Mouse (Mus musculus) stomach, postnatal 0 days (tissue): Measurements from ENCODE around the gene Nradd. TPM values are rescaled to one million over a fixed set of nuclear protein-coding genes. Genes with fewer than 3 reads are reported as not detected.

Experiments
- ATAC-seq: fragments of 200-750 bp; cut with Nextera tagmentation; 2 replicates; pipeline ENCODE4 v1.8.0; 2017; ENCODE audit not compliant: low FRiP score, low TSS enrichment
- DNase-seq: peaks from one replicate; pipeline ENCODE4 v3.0.0-alpha.2; 2016; ENCODE audit warnings: low spot score
- H3K27ac ChIP-seq: fragments of 300-500 bp; sonication (generic); replicated peaks from 2 replicates; pipeline ENCODE4 v1.5.1; 2014; ENCODE audit warnings: mild to moderate bottlenecking, control low read depth
- H3K27me3 ChIP-seq: fragments of 300-500 bp; sonication (generic); 2 replicates; pipeline ENCODE4 v1.6.1; 2014; ENCODE audit warnings: low read length; ENCODE audit not compliant: control insufficient read depth, insufficient read depth
- H3K36me3 ChIP-seq: fragments of 300-500 bp; sonication (generic); 2 replicates; pipeline ENCODE4 v1.6.1; 2014; ENCODE audit warnings: low read length, mixed read lengths; ENCODE audit not compliant: control insufficient read depth, insufficient read depth
- H3K4me1 ChIP-seq: fragments of 300-500 bp; sonication (generic); replicated peaks from 2 replicates; pipeline ENCODE4 v1.6.1; 2014; ENCODE audit warnings: antibody characterized with exemption; ENCODE audit not compliant: control insufficient read depth, insufficient read depth
- H3K4me2 ChIP-seq: fragments of 300-500 bp; sonication (generic); replicated peaks from 2 replicates; pipeline ENCODE4 v1.6.1; 2014; ENCODE audit warnings: low read depth, mild to moderate bottlenecking, control low read depth, moderate library complexity
- H3K4me3 ChIP-seq: fragments of 300-500 bp; sonication (generic); 2 replicates; pipeline ENCODE4 v1.5.1; 2014; ENCODE audit warnings: low read depth, low read length, control low read depth
- H3K9ac ChIP-seq: fragments of 300-500 bp; sonication (generic); 2 replicates; pipeline ENCODE4 v1.6.1; 2014; ENCODE audit warnings: mild to moderate bottlenecking, low read length, control low read depth, mixed read lengths
- H3K9me3 ChIP-seq: fragments of 300-500 bp; sonication (generic); 2 replicates; pipeline ENCODE4 v1.6.1; 2016; ENCODE audit warnings: low read length; ENCODE audit not compliant: control insufficient read depth
- CTCF ChIP-seq: IDR thresholded peaks from 2 replicates; pipeline ENCODE4 v1.5.1; 2016; ENCODE audit warnings: antibody characterized with exemption, low read depth, mild to moderate bottlenecking, moderate library complexity
- EP300 ChIP-seq: optimal IDR thresholded peaks from 2 replicates; pipeline ENCODE3; 2016; ENCODE audit warnings: antibody characterized with exemption
- WGBS: fragments of 180-500 bp; shearing (Covaris S2); extraction: QIAGEN DNeasy Blood & Tissue Kit; methylation state at CpG from one replicate; pipeline ENCODE4 v1.1.7; 2014; 5-methylcytosine and 5-hydroxymethylcytosine counted together
- polyA plus RNA-seq: library from polyadenylated mRNA; unstranded; fragments of >200 nt; fragmentation: Nextera tagmentation; extraction: Ambion mirVana; gene quantifications from 2 replicates; pipeline ENCODE4 v1.2.1, GENCODE M21; 2015

Nradd gene
- polyA plus RNA-seq, 1 experiment from 2014 or later = 15.9 TPM

GRCm38 (mm10) chr9:110653655-110654461, 29.6 kb upstream of the Nradd start, which contains the start of gene Nbeal2:
Gene Nbeal2 (minus strand): TSS chr9:110654161.
- H3K36me3 ChIP-seq = no peaks in the 10 kb centered on the region
- H3K4me3 ChIP-seq = peak within 1 kb of the TSS; percentile 65
- under 1% methylated on average over 52 of the region's 75 CpGs for WGBS
- no peaks in the 10 kb centered on the region for H3K9me3 ChIP-seq
- H3K4me1 ChIP-seq = peaks cover 8% of the 10 kb centered on the region
- peak within 1 kb of the TSS; percentile 99 for H3K4me2 ChIP-seq
- TF ChIP-seq CTCF = peak; percentile 20; the same call in 1 of the 2 replicates
- no peak for TF ChIP-seq EP300
- peak within 1 kb of the TSS; percentile 77 for H3K9ac ChIP-seq
- H3K27ac ChIP-seq = peak within 1 kb of the TSS; percentile 90
- ATAC-seq (peak; percentile 89), DNase-seq (peak; percentile 97)
- no peaks in the 10 kb centered on the region for H3K27me3 ChIP-seq

DNA sequence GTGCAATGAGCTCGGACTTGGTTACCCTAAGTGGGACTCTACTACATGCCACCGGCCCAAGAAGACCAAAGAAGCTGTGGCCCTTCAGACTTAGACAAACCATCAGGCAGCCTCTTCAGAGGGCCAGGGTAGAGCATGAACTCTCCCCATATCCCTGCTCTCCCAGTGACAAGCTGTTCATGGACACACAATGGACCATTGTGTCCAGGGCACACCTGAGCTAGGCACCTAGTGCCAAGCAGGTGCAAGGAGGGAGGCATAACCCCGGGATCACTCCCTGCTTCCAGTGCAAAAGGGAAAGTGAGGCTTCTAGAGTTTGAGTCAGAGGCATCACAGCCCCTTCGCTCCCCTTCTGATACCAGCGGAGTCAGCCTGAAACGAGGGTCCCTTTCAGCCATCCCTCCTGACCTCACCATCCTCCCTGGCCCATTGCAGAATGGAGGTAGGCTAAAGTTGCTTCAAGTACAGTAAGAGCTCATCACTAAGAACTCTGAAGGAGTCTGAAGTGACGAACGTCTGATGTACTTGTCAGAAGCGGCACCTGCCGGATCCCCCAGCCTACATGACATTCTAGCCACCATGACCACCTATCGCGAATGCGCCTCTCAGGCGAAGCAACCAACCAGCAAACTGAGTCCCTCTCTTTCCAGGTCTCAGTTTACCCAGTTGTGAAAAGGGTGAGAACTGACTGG, 28.9 kb upstream of the Nradd start:
- peak overlapping the region; percentile 99 for H3K4me2 ChIP-seq
- DNase-seq (no peak), ATAC-seq (no peak)
- peak overlapping the region; percentile 90 for H3K27ac ChIP-seq
- H3K27me3 ChIP-seq = no peaks in the 10 kb centered on the region
- H3K36me3 ChIP-seq = no peaks in the 10 kb centered on the region
- peak overlapping the region; percentile 65 for H3K4me3 ChIP-seq
- peak overlapping the region; percentile 77 for H3K9ac ChIP-seq
- TF ChIP-seq EP300 (no peak), CTCF (no peak)
- peaks cover 8% of the 10 kb centered on the region for H3K4me1 ChIP-seq
- 18% methylated on average over 14 of the region's 14 CpGs for WGBS
- H3K9me3 ChIP-seq = no peaks in the 10 kb centered on the region

DNA sequence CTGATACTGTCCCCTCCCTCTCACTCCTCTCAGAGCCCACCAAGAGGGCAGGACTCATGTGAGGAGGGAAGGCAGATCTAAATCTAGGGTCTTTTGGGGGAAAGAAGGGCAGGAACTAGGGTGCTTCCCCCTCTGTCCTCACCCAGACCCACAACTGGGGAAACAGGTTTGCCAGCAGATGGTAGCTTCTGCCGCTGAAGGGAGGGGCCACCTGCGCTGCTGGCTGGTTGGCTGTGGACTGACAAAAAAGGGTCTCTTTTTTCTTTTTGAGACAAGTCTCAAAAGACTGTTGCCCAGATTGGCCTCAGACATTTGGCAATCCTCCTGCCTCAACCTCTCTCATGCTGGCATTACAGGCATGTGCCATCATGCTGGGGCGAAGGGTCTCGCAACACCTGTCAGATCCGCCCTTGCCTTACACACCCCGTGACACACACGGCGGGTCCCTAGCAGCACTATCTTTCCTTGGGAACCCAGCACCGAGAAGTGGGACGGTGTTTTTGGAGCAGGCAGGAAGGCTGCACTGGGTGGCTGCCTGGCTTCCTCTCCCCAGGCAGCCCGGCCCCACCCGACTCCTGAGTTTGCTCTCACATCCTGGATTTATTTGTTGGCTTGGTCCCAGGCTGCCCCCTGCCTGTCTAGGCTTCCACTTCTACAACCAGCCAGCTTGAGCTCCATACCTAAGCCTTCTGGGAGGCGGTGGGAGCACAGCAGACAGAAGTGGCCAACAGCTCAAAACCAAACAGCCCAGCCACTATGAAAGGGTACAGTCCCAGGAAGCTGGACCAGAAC, 27.9 kb upstream of the Nradd start:
- 21% methylated on average over 13 of the region's 13 CpGs for WGBS
- no peak for TF ChIP-seq EP300
- peak; percentile 53 for TF ChIP-seq CTCF
- Histone ChIP-seq H3K36me3 (no peaks in the 10 kb centered on the region), H3K4me1 (peaks cover 8% of the 10 kb centered on the region; the same call in 1 of the 2 replicates), H3K27ac (peak overlapping the region; percentile 90), H3K9ac (peak overlapping the region; percentile 77), H3K27me3 (no peaks in the 10 kb centered on the region), H3K9me3 (no peaks in the 10 kb centered on the region), H3K4me2 (peak overlapping the region; percentile 99), H3K4me3 (peak overlapping the region; percentile 65)
- ATAC-seq (no peak), DNase-seq (peak; percentile 79)

DNA sequence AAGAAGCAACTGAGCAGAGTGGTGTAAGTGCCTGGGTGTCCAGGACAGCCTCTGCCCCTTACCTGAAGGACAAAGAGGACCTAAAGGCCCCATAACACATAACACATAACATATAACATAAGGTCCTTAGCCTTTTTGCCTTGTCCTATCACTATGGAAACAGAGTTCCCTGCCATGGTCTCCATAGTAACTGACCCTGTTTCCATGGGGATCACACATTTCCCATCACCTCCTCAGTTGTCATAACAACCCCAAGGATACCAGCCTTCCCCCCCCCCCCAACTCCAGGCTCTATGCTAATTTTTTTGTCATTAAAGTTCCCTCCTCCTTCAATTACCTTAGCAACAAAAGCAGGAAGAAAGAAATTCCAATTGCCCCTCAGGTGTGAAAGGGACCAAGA, 25.5 kb upstream of the Nradd start:
- no peak overlapping the region for H3K4me3 ChIP-seq
- no peaks in the 10 kb centered on the region for H3K9me3 ChIP-seq
- H3K4me1 ChIP-seq = 0 out of 2 replicates have a peak, but pooled peaks cover 5% of the 10 kb centered on the region
- TF ChIP-seq EP300 = no peak
- TF ChIP-seq CTCF = no peak
- H3K27ac ChIP-seq = no peak overlapping the region
- no peaks in the 10 kb centered on the region for H3K36me3 ChIP-seq
- H3K9ac ChIP-seq = no peak overlapping the region
- ATAC-seq = no peak
- no peak overlapping the region for H3K4me2 ChIP-seq
- DNase-seq = no peak
- H3K27me3 ChIP-seq = no peaks in the 10 kb centered on the region

DNA sequence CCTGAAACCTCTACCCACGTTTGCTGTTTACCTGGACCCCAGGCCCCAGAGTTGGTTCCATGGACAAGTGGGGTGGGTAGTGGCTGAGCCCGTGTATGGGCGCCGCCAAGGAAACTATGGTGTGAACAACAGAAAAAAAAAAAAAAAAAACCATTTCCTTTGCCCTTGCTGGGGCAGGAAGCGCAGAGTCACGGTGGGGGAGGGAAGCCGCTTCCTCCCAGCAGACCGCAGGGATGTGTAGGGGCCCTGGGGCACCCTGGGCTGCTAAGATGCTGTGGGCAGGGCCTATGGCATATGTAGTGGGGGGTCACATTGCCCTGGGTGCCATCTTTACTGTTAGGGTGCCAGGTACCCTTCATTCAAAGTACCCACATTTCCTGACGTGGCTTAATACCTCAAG, 21.0 kb upstream of the Nradd start:
- no peaks in the 10 kb centered on the region for H3K4me1 ChIP-seq
- WGBS = 81% methylated on average over 9 of the region's 9 CpGs
- H3K9ac ChIP-seq = no peak overlapping the region
- no peaks in the 10 kb centered on the region for H3K9me3 ChIP-seq
- ATAC-seq (no peak), DNase-seq (no peak)
- no peak overlapping the region for H3K4me2 ChIP-seq
- 0 out of 2 replicates have a peak, but pooled peaks cover 3% of the 10 kb centered on the region for H3K36me3 ChIP-seq
- no peak overlapping the region for H3K27ac ChIP-seq
- TF ChIP-seq CTCF (no peak), EP300 (no peak)
- no peaks in the 10 kb centered on the region for H3K27me3 ChIP-seq
- no peak overlapping the region for H3K4me3 ChIP-seq
